Mouse (Mus musculus): Measurements from ENCODE around the gene Mterf2. TPM values are rescaled to one million over a fixed set of nuclear protein-coding genes. Genes with fewer than 3 reads are reported as not detected.

Gene Mterf2
- polyA plus RNA-seq (2011; ENCODE audit: insufficient read length, low read depth, missing spikeins), result 7.9 and 11.7 TPM in 2 replicates

DNA sequence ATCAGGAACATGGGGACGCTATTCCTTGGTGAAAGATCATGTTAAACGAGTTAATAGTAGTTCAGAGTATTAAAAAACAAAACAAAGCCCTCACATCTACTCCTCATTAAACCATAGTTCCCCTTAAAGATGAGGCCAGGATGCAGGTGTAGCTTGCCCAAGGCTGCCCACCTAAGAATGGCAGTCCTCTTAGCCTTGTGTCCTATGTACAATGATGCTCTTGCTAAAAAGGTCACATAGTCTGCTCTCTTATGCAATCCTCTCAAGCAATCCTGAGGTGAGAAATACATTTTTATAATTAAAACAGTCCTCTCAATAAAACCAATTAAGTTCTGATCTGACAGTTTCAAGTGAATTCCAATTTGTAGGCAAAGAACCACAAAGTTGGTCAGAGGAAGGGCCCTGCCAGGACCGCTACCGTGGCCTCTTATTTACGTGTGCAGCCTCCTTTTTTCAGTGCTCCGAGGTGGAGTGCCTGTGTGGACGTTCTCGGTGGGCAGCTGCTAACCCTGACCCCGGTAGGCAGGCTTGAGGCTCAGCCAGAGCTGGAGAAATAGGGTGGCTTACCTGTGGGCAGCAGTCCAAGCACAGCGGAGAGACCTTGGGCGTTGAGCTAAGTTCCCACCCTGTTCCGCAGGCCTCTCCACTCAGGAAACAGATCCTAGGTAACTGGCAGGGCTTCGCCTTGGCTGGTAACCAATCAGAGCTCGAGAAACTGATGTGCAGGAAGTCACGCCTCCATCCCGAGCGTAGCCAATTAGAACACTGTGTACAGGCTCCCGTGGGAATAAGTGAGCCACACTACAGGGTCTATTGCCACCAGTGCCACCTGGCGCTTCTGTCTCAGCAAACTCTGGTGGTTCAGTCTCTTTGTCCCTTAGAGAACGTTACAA lies at the start of gene Mterf2:
TSS of gene Mterf2 (minus strand) at position 633 of the 893 bp plus-strand sequence.
- H3K27ac ChIP-seq (ENCODE audit: insufficient read depth, low read length), result no peak within 1 kb of the TSS

DNA sequence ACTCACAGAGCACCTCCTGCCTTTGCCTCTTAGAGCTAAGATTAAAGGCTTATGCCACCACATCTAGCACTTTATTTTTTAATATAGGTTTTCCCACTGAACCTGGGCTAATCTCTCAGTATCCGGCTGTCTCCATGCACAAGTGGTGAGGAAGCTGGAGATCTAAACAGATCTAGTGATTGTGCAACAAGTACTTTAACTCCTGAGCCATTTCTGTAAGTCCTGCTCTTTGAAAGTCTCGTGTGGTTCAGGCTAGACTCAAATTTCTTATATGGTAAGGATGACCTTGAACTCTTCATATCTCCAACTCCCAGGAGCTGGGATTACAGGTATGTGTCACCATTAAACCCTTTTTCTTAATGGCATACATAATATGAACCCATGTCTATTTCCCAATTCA lies 48.8 kb upstream of the Mterf2 start:
- TF ChIP-seq CTCF (IDR thresholded peaks at IDR 0.05; ENCODE audit: borderline replicate concordance, insufficient read depth, low read length) (no peak), POLR2A (IDR thresholded peaks at IDR 0.05; ENCODE audit: low read depth, low read length) (no peak)
- no peak overlapping the region for H3K4me3 ChIP-seq (ENCODE audit: insufficient read depth, low read length)
- H3K27ac ChIP-seq (ENCODE audit: insufficient read depth, low read length), result no peak overlapping the region
- H3K4me1 ChIP-seq (ENCODE audit: control insufficient read depth, insufficient read depth, low read length), result peaks cover 3% of the 10 kb centered on the region; the same call in 1 of the 2 replicates

More for the DNA sequence above, at the start of gene Mterf2:
- peak; percentile 48 for TF ChIP-seq POLR2A (IDR thresholded peaks at IDR 0.05; ENCODE audit: low read depth, low read length)
- TF ChIP-seq CTCF (IDR thresholded peaks at IDR 0.05; ENCODE audit: borderline replicate concordance, insufficient read depth, low read length), result no peak
- peaks cover 5% of the 10 kb centered on the region; the same call in 1 of the 2 replicates for H3K4me1 ChIP-seq (ENCODE audit: control insufficient read depth, insufficient read depth, low read length)
- peak within 1 kb of the TSS; percentile 74 for H3K4me3 ChIP-seq (ENCODE audit: insufficient read depth, low read length)

DNA sequence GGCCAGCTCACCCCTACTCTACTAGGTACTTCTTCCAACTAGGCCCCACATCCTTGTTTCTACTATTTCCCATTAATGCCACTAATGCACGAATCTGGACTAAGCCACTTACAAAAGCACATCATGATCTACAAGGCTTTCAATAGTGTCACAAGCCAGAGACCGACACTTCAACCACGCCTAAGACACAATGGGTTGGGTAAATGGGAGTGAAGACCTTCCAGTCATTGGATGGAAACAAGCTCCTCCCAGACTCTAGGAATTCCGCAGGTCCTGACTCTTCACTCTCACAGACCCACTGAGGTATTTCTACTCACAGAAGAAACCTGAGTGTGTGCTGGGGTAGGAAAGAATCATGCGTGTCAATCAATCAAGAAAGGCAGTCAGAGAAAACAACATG lies 37.5 kb upstream of the Mterf2 start:
- H3K27ac ChIP-seq (ENCODE audit: insufficient read depth, low read length), result no peak overlapping the region
- TF ChIP-seq CTCF (IDR thresholded peaks at IDR 0.05; ENCODE audit: borderline replicate concordance, insufficient read depth, low read length) (no peak), POLR2A (IDR thresholded peaks at IDR 0.05; ENCODE audit: low read depth, low read length) (no peak)
- no peak overlapping the region for H3K4me3 ChIP-seq (ENCODE audit: insufficient read depth, low read length)
- no peaks in the 10 kb centered on the region for H3K4me1 ChIP-seq (ENCODE audit: control insufficient read depth, insufficient read depth, low read length)

DNA sequence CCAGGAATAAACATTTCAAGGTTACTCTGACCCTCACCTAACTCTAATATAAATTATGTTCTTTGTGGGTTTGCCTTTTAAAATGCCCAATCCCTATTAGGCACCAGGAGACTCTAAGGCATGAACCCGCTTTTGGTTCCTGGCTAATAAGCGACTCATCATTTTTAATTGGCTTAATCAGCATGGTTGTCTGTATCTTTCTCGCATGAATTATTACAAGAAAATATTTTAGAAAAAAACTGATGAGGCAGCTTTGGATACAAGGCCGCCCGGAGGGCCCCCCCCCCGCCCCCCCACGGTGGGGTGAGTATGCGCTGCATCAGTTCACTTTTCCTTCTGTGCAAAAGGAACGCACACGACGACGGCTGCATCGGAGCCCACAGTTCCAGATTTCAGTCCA lies 37.0 kb upstream of the Mterf2 start:
- H3K27ac ChIP-seq (ENCODE audit: insufficient read depth, low read length), result no peak overlapping the region
- H3K4me1 ChIP-seq (ENCODE audit: control insufficient read depth, insufficient read depth, low read length), result no peaks in the 10 kb centered on the region
- no peak overlapping the region for H3K4me3 ChIP-seq (ENCODE audit: insufficient read depth, low read length)
- TF ChIP-seq CTCF (IDR thresholded peaks at IDR 0.05; ENCODE audit: borderline replicate concordance, insufficient read depth, low read length) (no peak), POLR2A (IDR thresholded peaks at IDR 0.05; ENCODE audit: low read depth, low read length) (no peak)

DNA sequence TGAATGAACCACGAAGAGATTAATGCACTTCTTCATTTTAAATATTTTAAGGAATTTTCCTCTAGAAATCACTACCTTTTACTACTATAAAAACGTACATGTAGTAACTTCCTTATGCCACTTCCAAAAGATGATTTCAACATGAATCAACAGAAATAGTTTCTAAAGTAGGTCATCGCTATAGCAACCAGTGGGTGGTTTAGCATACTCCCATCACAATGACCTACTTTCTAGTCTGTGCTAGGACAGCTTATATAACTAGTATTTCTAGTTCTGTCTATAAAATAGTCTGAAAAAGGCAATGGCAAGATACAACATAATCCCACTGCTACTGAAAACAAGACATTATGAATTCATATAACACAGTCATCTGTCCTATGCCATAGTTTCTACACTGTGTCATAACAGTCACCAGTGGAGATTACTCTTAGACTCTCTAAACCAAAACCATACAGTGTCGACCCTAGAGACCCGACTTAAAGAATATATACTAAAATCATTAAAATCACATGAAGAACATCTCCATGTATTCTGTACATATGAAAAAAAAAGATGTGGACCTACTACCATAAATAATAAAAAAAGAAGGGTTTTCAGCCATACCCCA lies 34.0 kb upstream of the Mterf2 start:
- Histone ChIP-seq H3K27ac (ENCODE audit: insufficient read depth, low read length) (no peak overlapping the region), H3K4me3 (ENCODE audit: insufficient read depth, low read length) (no peak overlapping the region), H3K4me1 (ENCODE audit: control insufficient read depth, insufficient read depth, low read length) (no peaks in the 10 kb centered on the region)
- TF ChIP-seq POLR2A (IDR thresholded peaks at IDR 0.05; ENCODE audit: low read depth, low read length) (no peak), CTCF (IDR thresholded peaks at IDR 0.05; ENCODE audit: borderline replicate concordance, insufficient read depth, low read length) (no peak)

DNA sequence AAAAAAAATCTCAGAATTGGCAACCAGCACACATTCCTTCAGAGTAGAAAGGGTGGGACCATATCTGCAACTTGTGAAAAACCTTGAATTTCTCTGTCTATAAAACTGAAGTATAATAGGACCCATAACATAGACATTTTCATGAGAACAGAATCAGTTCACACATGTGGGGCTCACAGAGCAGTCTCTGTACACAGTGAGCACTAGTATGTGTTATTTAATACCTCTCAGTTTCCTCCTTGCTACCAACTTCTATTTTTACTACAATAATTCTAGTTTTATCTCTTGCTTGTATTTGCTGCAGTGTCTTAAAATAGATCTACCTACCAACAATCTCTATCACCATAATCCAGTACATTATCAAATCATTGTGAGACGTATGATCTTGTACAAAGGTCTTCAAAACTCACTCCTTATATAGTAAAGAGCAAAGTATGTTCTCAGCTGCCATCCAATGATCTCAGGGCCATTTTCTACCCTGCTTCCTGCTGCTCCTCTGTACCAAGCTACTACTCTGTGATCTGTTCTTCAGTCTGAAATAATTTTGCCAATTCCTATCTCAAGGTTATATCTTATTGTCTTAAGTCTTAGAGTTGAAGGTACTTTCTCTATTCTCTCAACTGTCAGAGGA lies 32.3 kb upstream of the Mterf2 start:
- no peak overlapping the region for H3K27ac ChIP-seq (ENCODE audit: insufficient read depth, low read length)
- TF ChIP-seq CTCF (IDR thresholded peaks at IDR 0.05; ENCODE audit: borderline replicate concordance, insufficient read depth, low read length) (no peak), POLR2A (IDR thresholded peaks at IDR 0.05; ENCODE audit: low read depth, low read length) (no peak)
- no peaks in the 10 kb centered on the region for H3K4me1 ChIP-seq (ENCODE audit: control insufficient read depth, insufficient read depth, low read length)
- no peak overlapping the region for H3K4me3 ChIP-seq (ENCODE audit: insufficient read depth, low read length)

DNA sequence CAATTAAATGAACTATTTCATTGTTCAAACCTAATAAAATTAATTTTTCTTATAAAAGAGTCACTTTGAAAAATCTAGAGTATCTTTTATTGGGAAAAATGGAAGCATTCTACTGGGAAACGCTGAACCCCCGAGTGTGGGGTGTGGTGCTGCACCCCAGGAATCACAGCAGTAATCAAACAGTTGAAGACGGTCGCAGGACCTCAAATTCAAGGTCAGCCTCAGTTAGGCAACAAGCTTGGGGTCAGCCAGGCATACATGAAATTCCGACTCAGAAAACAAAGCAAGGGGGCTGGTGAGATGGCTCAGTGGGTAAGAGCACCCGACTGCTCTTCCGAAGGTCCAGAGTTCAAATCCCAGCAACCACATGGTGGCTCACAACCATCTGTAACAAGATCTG lies 29.6 kb upstream of the Mterf2 start:
- no peak overlapping the region for H3K4me3 ChIP-seq (ENCODE audit: insufficient read depth, low read length)
- H3K4me1 ChIP-seq (ENCODE audit: control insufficient read depth, insufficient read depth, low read length), result no peaks in the 10 kb centered on the region
- H3K27ac ChIP-seq (ENCODE audit: insufficient read depth, low read length), result no peak overlapping the region
- TF ChIP-seq CTCF (IDR thresholded peaks at IDR 0.05; ENCODE audit: borderline replicate concordance, insufficient read depth, low read length) (no peak), POLR2A (IDR thresholded peaks at IDR 0.05; ENCODE audit: low read depth, low read length) (no peak)

DNA sequence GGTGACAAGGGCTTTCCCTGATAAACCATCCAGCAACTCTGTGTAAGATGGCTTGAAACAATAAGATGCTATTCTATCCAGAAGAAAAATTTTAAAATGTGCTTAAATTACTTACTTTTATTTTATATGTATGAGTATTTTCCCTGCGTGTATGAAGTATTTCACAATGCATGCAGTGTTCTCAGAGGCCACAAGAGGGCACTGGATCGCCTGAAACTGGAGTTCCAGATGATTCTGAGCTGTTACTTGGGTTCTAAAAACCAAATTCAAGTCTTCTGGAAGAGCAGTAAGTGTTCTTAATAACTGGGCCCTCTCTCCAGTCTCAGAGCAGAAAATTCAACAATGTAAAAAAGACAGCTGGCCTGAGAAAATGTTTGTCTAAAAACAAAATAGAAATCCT lies 26.4 kb upstream of the Mterf2 start:
- H3K27ac ChIP-seq (ENCODE audit: insufficient read depth, low read length), result no peak overlapping the region
- TF ChIP-seq CTCF (IDR thresholded peaks at IDR 0.05; ENCODE audit: borderline replicate concordance, insufficient read depth, low read length), result peak; percentile 52; the same call in 1 of the 2 replicates
- TF ChIP-seq POLR2A (IDR thresholded peaks at IDR 0.05; ENCODE audit: low read depth, low read length), result no peak
- no peaks in the 10 kb centered on the region for H3K4me1 ChIP-seq (ENCODE audit: control insufficient read depth, insufficient read depth, low read length)
- no peak overlapping the region for H3K4me3 ChIP-seq (ENCODE audit: insufficient read depth, low read length)

DNA sequence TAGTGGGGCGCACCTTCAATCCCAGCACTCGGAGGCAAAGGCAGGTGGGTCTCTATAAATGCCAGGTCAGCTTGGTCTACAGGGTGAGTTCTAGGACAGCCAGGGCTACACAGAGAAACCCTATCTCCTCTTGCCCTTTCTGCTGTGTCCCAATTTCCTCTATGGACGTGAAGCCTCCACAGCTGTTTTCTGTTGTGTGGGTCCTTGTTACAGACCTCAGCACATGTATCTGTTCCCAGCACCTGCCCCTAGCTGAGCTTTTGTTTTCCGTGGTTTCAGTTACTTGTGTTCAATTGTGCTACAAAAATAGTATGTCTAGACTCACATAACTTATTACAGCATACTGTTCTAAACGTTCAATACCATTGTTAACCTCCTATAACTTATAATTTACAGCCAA lies 21.4 kb upstream of the Mterf2 start:
- TF ChIP-seq CTCF (IDR thresholded peaks at IDR 0.05; ENCODE audit: borderline replicate concordance, insufficient read depth, low read length), result no peak
- TF ChIP-seq POLR2A (IDR thresholded peaks at IDR 0.05; ENCODE audit: low read depth, low read length), result no peak
- Histone ChIP-seq H3K27ac (ENCODE audit: insufficient read depth, low read length) (no peak overlapping the region), H3K4me1 (ENCODE audit: control insufficient read depth, insufficient read depth, low read length) (no peaks in the 10 kb centered on the region), H3K4me3 (ENCODE audit: insufficient read depth, low read length) (no peak overlapping the region)

Measured in embryonic fibroblast, embryonic 13.5 days (primary cell).